Mouse (Mus musculus): ENCODE measurements at regions not wholly inside any gene's neighbourhood (a gene's known extent, or its start where the extent isn't known, plus 50 kb on each side); places are given as distances from the start of the nearest gene placed in this dataset.

DNA sequence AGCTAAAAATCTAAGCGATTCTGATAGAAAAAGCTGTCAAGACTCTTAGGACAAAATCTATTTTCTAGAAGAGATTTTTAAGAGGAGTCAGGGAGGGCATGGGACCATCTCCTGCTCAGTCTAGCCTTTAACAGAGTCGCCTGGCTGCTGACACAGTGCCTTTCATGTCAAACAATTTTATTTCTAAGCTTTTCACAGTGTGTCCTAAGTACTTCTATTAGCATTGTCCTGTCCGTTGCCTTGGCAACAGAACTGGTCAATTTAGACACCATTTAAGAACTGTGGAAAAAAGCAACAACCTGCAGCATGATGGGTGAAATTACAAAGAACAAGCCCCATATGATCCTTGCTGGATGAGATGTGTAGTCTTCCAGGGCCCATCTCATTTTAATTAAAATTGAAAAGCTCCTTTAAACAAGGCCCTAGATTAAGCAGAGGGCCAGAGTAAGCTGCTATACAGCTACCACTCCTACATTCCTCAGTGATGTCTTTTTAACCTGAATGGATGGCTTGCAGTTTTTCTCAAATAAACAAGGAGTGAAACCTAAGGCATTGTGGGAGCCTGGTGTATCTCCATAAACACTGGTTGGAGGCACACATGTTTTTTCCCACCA is 133.0 kb upstream of the Nrsn1 start:
- no peaks in the 10 kb centered on the region for H3K79me2 ChIP-seq (ENCODE audit: control insufficient read depth, insufficient read depth)
- H3K36me3 ChIP-seq (ENCODE audit: control insufficient read depth, insufficient read depth) = no peaks in the 10 kb centered on the region
- H3K4me2 ChIP-seq (ENCODE audit: low read depth) = no peak overlapping the region
- H3K27me3 ChIP-seq (ENCODE audit: control insufficient read depth, insufficient read depth, insufficient read length) = no peaks in the 10 kb centered on the region
- TF ChIP-seq MYOD1 (IDR thresholded peaks at IDR 0.05; ENCODE audit: control insufficient read depth in 1 of 3, insufficient read length in 2 of 3, low read depth in 2 of 3) (no peak), REST (IDR thresholded peaks at IDR 0.05; ENCODE audit: insufficient read depth, insufficient read length) (no peak), TCF3 (IDR thresholded peaks at IDR 0.05; ENCODE audit: insufficient read length, low read depth) (no peak), MAX (IDR thresholded peaks at IDR 0.05; ENCODE audit: low read depth) (no peak), USF1 (IDR thresholded peaks at IDR 0.05; ENCODE audit: low read depth) (no peak), MYOG (IDR thresholded peaks at IDR 0.05; ENCODE audit: control insufficient read depth in 1 of 3, insufficient read depth in 1 of 3, insufficient read length in 2 of 3, low read depth in 2 of 3) (no peak), POLR2AphosphoS2 (IDR thresholded peaks at IDR 0.05; ENCODE audit: insufficient read length, low read depth) (no peak), CEBPB (IDR thresholded peaks at IDR 0.05; ENCODE audit: insufficient read depth, poor library complexity, severe bottlenecking) (no peak), SRF (IDR thresholded peaks at IDR 0.05; ENCODE audit: control insufficient read depth, insufficient read length, low read depth) (no peak), E2F4 (IDR thresholded peaks at IDR 0.05; ENCODE audit: insufficient read depth) (no peak), TCF12 (IDR thresholded peaks at IDR 0.05; ENCODE audit: insufficient read depth, poor library complexity, severe bottlenecking) (no peak), POLR2A (IDR thresholded peaks at IDR 0.05; ENCODE audit: insufficient read length, low read depth) (no peak)
- no peak overlapping the region for H3K4me3 ChIP-seq
- H3ac ChIP-seq (ENCODE audit: control insufficient read depth, insufficient read length) = no peak overlapping the region

DNA sequence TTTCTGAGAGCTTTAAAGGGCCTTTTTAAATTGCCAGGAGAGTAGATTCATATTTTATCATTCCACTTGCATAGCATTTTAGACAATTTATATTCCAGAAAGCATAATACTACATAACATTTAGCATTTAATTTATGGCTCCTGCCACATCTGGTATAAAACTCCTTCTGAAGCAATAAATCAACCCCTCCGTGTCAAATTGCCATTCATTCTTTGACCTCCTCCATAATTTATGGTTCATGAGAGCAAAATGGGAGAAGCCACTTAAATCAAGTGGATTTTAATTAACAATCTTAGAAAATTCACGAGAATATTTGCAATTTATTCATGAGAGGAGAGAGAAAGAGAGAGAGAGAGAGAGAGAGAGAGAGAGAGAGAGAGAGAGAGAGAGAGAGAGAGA is 132.4 kb upstream of the Nrsn1 start:
- H3ac ChIP-seq (ENCODE audit: control insufficient read depth, insufficient read length) = no peak overlapping the region
- TF ChIP-seq MAX (IDR thresholded peaks at IDR 0.05; ENCODE audit: low read depth) = no peak
- TF ChIP-seq TCF12 (IDR thresholded peaks at IDR 0.05; ENCODE audit: insufficient read depth, poor library complexity, severe bottlenecking) = no peak
- no peak for TF ChIP-seq E2F4 (IDR thresholded peaks at IDR 0.05; ENCODE audit: insufficient read depth)
- TF ChIP-seq USF1 (IDR thresholded peaks at IDR 0.05; ENCODE audit: low read depth) = no peak
- no peak for TF ChIP-seq MYOD1 (IDR thresholded peaks at IDR 0.05; ENCODE audit: control insufficient read depth in 1 of 3, insufficient read length in 2 of 3, low read depth in 2 of 3)
- TF ChIP-seq CEBPB (IDR thresholded peaks at IDR 0.05; ENCODE audit: insufficient read depth, poor library complexity, severe bottlenecking) = no peak
- no peak for TF ChIP-seq MYOG (IDR thresholded peaks at IDR 0.05; ENCODE audit: control insufficient read depth in 1 of 3, insufficient read depth in 1 of 3, insufficient read length in 2 of 3, low read depth in 2 of 3)
- no peak for TF ChIP-seq SRF (IDR thresholded peaks at IDR 0.05; ENCODE audit: control insufficient read depth, insufficient read length, low read depth)
- no peak for TF ChIP-seq TCF3 (IDR thresholded peaks at IDR 0.05; ENCODE audit: insufficient read length, low read depth)
- no peak for TF ChIP-seq POLR2AphosphoS2 (IDR thresholded peaks at IDR 0.05; ENCODE audit: insufficient read length, low read depth)
- TF ChIP-seq REST (IDR thresholded peaks at IDR 0.05; ENCODE audit: insufficient read depth, insufficient read length) = no peak
- TF ChIP-seq POLR2A (IDR thresholded peaks at IDR 0.05; ENCODE audit: insufficient read length, low read depth) = no peak
- H3K36me3 ChIP-seq (ENCODE audit: control insufficient read depth, insufficient read depth) = no peaks in the 10 kb centered on the region
- no peaks in the 10 kb centered on the region for H3K27me3 ChIP-seq (ENCODE audit: control insufficient read depth, insufficient read depth, insufficient read length)
- H3K4me3 ChIP-seq = no peak overlapping the region
- H3K79me2 ChIP-seq (ENCODE audit: control insufficient read depth, insufficient read depth) = no peaks in the 10 kb centered on the region
- H3K4me2 ChIP-seq (ENCODE audit: low read depth) = no peak overlapping the region

DNA sequence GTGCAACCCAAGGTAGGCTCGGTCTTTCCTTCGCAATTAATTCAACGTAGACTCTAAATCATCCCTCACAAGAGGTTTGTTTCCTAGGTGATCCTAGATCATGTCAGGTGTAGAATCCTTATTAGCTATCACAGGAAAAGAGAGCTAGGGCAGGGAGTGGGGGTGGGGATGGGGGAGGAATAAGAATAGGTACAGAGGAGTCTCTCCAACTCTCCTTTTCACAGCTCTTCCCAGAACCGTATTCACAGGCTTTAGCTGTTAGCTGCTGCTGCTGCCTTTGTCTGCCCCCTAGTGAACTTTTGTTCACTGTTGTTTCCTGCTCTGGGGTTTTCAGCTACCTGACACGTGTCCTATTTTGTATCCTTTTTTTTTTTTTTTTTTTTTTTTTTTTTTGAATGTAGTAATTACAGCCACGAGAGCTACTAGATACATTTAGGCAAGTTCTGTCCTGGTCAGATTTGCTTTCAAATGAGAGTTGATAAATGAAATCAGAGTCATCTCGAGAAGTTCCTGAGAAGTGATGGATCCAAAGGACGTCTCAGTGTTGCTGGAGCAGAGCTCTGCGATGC is 131.7 kb upstream of the Nrsn1 start:
- Histone ChIP-seq H3K27me3 (ENCODE audit: control insufficient read depth, insufficient read depth, insufficient read length) (no peaks in the 10 kb centered on the region), H3K79me2 (ENCODE audit: control insufficient read depth, insufficient read depth) (no peaks in the 10 kb centered on the region), H3K4me2 (ENCODE audit: low read depth) (no peak overlapping the region), H3K36me3 (ENCODE audit: control insufficient read depth, insufficient read depth) (no peaks in the 10 kb centered on the region), H3ac (ENCODE audit: control insufficient read depth, insufficient read length) (no peak overlapping the region), H3K4me3 (no peak overlapping the region)
- no peak for TF ChIP-seq REST (IDR thresholded peaks at IDR 0.05; ENCODE audit: insufficient read depth, insufficient read length)
- TF ChIP-seq MYOG (IDR thresholded peaks at IDR 0.05; ENCODE audit: control insufficient read depth in 1 of 3, insufficient read depth in 1 of 3, insufficient read length in 2 of 3, low read depth in 2 of 3) = no peak
- TF ChIP-seq E2F4 (IDR thresholded peaks at IDR 0.05; ENCODE audit: insufficient read depth) = no peak
- TF ChIP-seq USF1 (IDR thresholded peaks at IDR 0.05; ENCODE audit: low read depth) = no peak
- no peak for TF ChIP-seq TCF12 (IDR thresholded peaks at IDR 0.05; ENCODE audit: insufficient read depth, poor library complexity, severe bottlenecking)
- TF ChIP-seq POLR2AphosphoS2 (IDR thresholded peaks at IDR 0.05; ENCODE audit: insufficient read length, low read depth) = no peak
- TF ChIP-seq CEBPB (IDR thresholded peaks at IDR 0.05; ENCODE audit: insufficient read depth, poor library complexity, severe bottlenecking) = no peak
- TF ChIP-seq MAX (IDR thresholded peaks at IDR 0.05; ENCODE audit: low read depth) = no peak
- no peak for TF ChIP-seq MYOD1 (IDR thresholded peaks at IDR 0.05; ENCODE audit: control insufficient read depth in 1 of 3, insufficient read length in 2 of 3, low read depth in 2 of 3)
- TF ChIP-seq SRF (IDR thresholded peaks at IDR 0.05; ENCODE audit: control insufficient read depth, insufficient read length, low read depth) = no peak
- no peak for TF ChIP-seq POLR2A (IDR thresholded peaks at IDR 0.05; ENCODE audit: insufficient read length, low read depth)
- TF ChIP-seq TCF3 (IDR thresholded peaks at IDR 0.05; ENCODE audit: insufficient read length, low read depth) = no peak

DNA sequence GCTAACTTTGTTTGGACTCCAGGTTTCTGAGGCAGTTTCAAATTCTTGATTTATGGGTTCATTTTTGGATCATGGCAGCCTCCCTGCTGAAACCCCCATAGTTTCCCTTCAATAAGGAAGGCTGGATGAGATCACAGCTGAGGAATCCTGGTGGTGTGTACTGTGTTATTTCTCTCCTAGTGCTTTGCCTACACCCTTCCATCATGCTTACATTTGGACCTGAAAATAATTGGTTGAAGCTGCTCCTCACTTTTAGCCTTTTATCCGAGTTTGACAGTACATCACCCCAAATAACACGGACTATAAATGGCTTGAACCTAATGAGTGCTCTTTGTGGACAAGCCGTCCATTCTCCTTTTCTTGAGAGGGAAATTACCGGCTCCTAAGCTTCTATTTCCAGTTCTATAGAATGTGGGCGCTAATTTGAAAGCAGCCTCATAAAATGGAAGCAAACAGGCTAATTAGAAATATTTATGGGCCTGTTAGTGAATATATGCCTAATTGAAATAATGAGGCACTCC is 122.5 kb upstream of the Nrsn1 start:
- no peak overlapping the region for H3ac ChIP-seq (ENCODE audit: control insufficient read depth, insufficient read length)
- no peak for TF ChIP-seq USF1 (IDR thresholded peaks at IDR 0.05; ENCODE audit: low read depth)
- TF ChIP-seq CEBPB (IDR thresholded peaks at IDR 0.05; ENCODE audit: insufficient read depth, poor library complexity, severe bottlenecking) = no peak
- TF ChIP-seq SRF (IDR thresholded peaks at IDR 0.05; ENCODE audit: control insufficient read depth, insufficient read length, low read depth) = no peak
- TF ChIP-seq MYOG (IDR thresholded peaks at IDR 0.05; ENCODE audit: control insufficient read depth in 1 of 3, insufficient read depth in 1 of 3, insufficient read length in 2 of 3, low read depth in 2 of 3) = no peak
- TF ChIP-seq E2F4 (IDR thresholded peaks at IDR 0.05; ENCODE audit: insufficient read depth) = no peak
- no peak overlapping the region for H3K4me3 ChIP-seq

More for the DNA sequence above, 122.5 kb upstream of the Nrsn1 start:
- no peaks in the 10 kb centered on the region for H3K79me2 ChIP-seq (ENCODE audit: control insufficient read depth, insufficient read depth)
- no peaks in the 10 kb centered on the region for H3K36me3 ChIP-seq (ENCODE audit: control insufficient read depth, insufficient read depth)
- H3K27me3 ChIP-seq (ENCODE audit: control insufficient read depth, insufficient read depth, insufficient read length) = no peaks in the 10 kb centered on the region
- no peak overlapping the region for H3K4me2 ChIP-seq (ENCODE audit: low read depth)

Measured in myocyte (in vitro differentiated cells).